14 mouse cellular contexts compared by ENCODE assay signal in the genomic region with DNA sequence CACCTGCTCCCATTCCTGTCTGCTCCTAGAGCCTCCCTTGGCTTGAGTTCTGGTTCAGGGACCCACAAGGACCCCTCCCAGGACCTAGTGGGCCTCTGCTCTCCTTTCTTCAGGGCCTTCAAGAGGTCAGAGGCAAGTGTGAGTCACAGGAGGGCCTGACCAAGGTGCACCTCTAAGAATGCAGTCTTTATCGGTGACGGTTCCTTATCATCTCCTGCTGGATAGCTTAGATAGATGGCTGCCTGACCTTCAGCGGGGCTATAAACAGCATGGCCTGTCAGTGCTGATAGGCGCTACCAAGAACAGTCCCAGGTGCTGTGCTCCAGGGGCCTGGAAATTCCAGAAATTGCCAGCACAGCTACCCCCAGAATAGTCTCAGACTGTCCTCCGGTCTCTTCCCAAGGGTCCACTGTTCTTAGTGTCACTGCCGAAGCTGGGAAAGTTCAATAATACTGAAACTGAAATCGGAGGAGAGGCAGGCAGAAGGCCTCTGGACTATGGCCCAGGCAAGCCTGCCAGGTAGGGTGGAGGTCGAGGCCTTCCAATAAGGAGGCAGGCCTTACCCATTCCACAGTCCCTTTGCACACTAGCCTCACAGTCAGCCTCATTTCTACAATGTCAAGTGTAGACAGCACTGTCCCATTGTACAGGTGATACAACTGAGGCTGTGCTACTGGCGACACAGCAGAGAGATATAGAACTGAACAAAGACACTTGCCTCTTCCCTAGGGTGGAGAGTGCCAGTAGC. TPM values are rescaled to one million over a fixed set of nuclear protein-coding genes. Genes with fewer than 3 reads are reported as not detected.
A peak's percentile ranks its signal among the peaks of the same experiment; 100 is the strongest.
DNase-seq lines count a peak whose midpoint lies in the region; ATAC-seq and TF ChIP-seq lines count a peak whose summit lies in the region.
"Had no signal": no experiment of that assay in that cellular context is flagged by ENCODE, and none has a peak within 500 bp of the region (broad histone marks: within the 10 kb centered on the region; RNA-seq: fewer than 3 reads in every experiment).

No protein-coding gene starts in this region.

- TF ChIP-seq CTCF in kidney, adult 2 months (conservative IDR thresholded peaks at IDR 0.05; ENCODE audit: insufficient read depth, insufficient read length, low read depth, low read length) = no peak
- no peak for TF ChIP-seq CTCF in intestine, postnatal 0 days (IDR thresholded peaks at IDR 0.05; ENCODE audit: low read depth)
- TF ChIP-seq CTCF in stomach, postnatal 0 days (IDR thresholded peaks at IDR 0.05; ENCODE audit: low read depth) = no peak
- TF ChIP-seq CTCF in layer of hippocampus, adult 2 months (conservative IDR thresholded peaks at IDR 0.05) = no peak

- 0 out of 2 replicates have a peak, but pooled peaks cover 7% of the 10 kb centered on the region for H3K4me1 ChIP-seq in kidney, adult 2 months (ENCODE audit: control insufficient read depth, insufficient read depth, low read length)
- H3K4me1 ChIP-seq in kidney, embryonic 15.5 days = peaks cover 13% of the 10 kb centered on the region
- H3K4me1 ChIP-seq in heart, embryonic 12.5 days (replicated peaks) = peaks cover 72% of the 10 kb centered on the region
- H3K4me1 ChIP-seq in intestine, postnatal 0 days (replicated peaks; ENCODE audit: control insufficient read depth, insufficient read depth, low read length) = peaks cover 12% of the 10 kb centered on the region
- no peaks in the 10 kb centered on the region for H3K4me1 ChIP-seq in stomach, postnatal 0 days (replicated peaks; ENCODE audit: control insufficient read depth, insufficient read depth)
- H3K4me1 ChIP-seq: limb, embryonic 12.5 days had no signal

- TF ChIP-seq POLR2A in kidney, adult 2 months (IDR thresholded peaks at IDR 0.05; ENCODE audit: low read depth, low read length) = no peak

- H3K9me3 ChIP-seq in kidney, embryonic 15.5 days (replicated peaks) = no peaks in the 10 kb centered on the region
- H3K9me3 ChIP-seq in heart, embryonic 12.5 days (replicated peaks) = no peaks in the 10 kb centered on the region
- no peaks in the 10 kb centered on the region for H3K9me3 ChIP-seq in intestine, postnatal 0 days (ENCODE audit: control insufficient read depth)
- no peaks in the 10 kb centered on the region for H3K9me3 ChIP-seq in stomach, postnatal 0 days (ENCODE audit: control insufficient read depth, low read length)
- H3K9me3 ChIP-seq: limb, embryonic 12.5 days had no signal

- H3K27me3 ChIP-seq in kidney, adult 2 months (replicated peaks; ENCODE audit: control insufficient read depth, insufficient read depth, low read length) = no peaks in the 10 kb centered on the region
- H3K27me3 ChIP-seq in kidney, embryonic 15.5 days = no peaks in the 10 kb centered on the region
- H3K27me3 ChIP-seq in heart, embryonic 12.5 days (replicated peaks) = no peaks in the 10 kb centered on the region
- H3K27me3 ChIP-seq in intestine, postnatal 0 days (replicated peaks; ENCODE audit: control insufficient read depth, insufficient read depth, low read length) = no peaks in the 10 kb centered on the region
- H3K27me3 ChIP-seq in stomach, postnatal 0 days (ENCODE audit: control insufficient read depth, insufficient read depth, low read length) = no peaks in the 10 kb centered on the region
- H3K27me3 ChIP-seq: CH12.LX; limb, embryonic 12.5 days had no signal

- TF ChIP-seq EP300 in stomach, postnatal 0 days (optimal IDR thresholded peaks at IDR 0.05) = no peak

- WGBS in kidney, adult 2 months = 76% methylated on average over 9 of the region's 9 CpGs
- 84% methylated on average over 9 of the region's 9 CpGs for WGBS in kidney, embryonic 15.5 days
- 31% methylated on average over 9 of the region's 9 CpGs for WGBS in heart, embryonic 12.5 days
- WGBS in intestine, postnatal 0 days = 41% methylated on average over 9 of the region's 9 CpGs
- WGBS in stomach, postnatal 0 days = 70% methylated on average over 9 of the region's 9 CpGs

- no peak overlapping the region for H3K4me3 ChIP-seq in kidney, adult 2 months (ENCODE audit: insufficient read depth, low read depth, low read length)
- H3K4me3 ChIP-seq in kidney, embryonic 15.5 days (replicated peaks) = no peak overlapping the region
- H3K4me3 ChIP-seq in heart, embryonic 12.5 days = peak overlapping the region; percentile 59
- no peak overlapping the region for H3K4me3 ChIP-seq in intestine, postnatal 0 days (ENCODE audit: low read depth, low read length)
- no peak overlapping the region for H3K4me3 ChIP-seq in stomach, postnatal 0 days (ENCODE audit: low read depth, low read length)
- no peak overlapping the region for H3K4me3 ChIP-seq in layer of hippocampus, adult 2 months
- H3K4me3 ChIP-seq: limb, embryonic 12.5 days had no signal

- H3K9ac ChIP-seq in kidney, embryonic 15.5 days = no peak overlapping the region
- peak overlapping the region; percentile 93 for H3K9ac ChIP-seq in heart, embryonic 12.5 days
- H3K9ac ChIP-seq in intestine, postnatal 0 days (ENCODE audit: low read depth, low read length) = no peak overlapping the region
- no peak overlapping the region for H3K9ac ChIP-seq in stomach, postnatal 0 days (ENCODE audit: low read length)
- H3K9ac ChIP-seq: limb, embryonic 12.5 days had no signal

- no peak for ATAC-seq in kidney, embryonic 15.5 days (replicated peaks; ENCODE audit: low FRiP score)
- no peak for ATAC-seq in heart, embryonic 12.5 days (ENCODE audit: insufficient number of reproducible peaks, low FRiP score)
- ATAC-seq in intestine, postnatal 0 days = peak; percentile 74
- ATAC-seq in stomach, postnatal 0 days (ENCODE audit: low FRiP score, low TSS enrichment) = peak; percentile 54

- peak; percentile 47 for DNase-seq in kidney, adult 2 months
- DNase-seq in stomach, postnatal 0 days (ENCODE audit: low spot score) = peak; percentile 32
- no peak for DNase-seq in layer of hippocampus, adult 2 months (ENCODE audit: low spot score in 2 of 2)
- no peak for DNase-seq in left cerebral cortex, adult 9 months (ENCODE audit: low spot score in 2 of 2)

- no peak overlapping the region for H3K4me2 ChIP-seq in kidney, embryonic 15.5 days
- peak overlapping the region; percentile 70 for H3K4me2 ChIP-seq in heart, embryonic 12.5 days
- no peak overlapping the region; the same call in 1 of the 2 replicates for H3K4me2 ChIP-seq in intestine, postnatal 0 days (replicated peaks; ENCODE audit: low read depth)
- H3K4me2 ChIP-seq in stomach, postnatal 0 days (replicated peaks; ENCODE audit: low read depth) = no peak overlapping the region
- H3K4me2 ChIP-seq: limb, embryonic 12.5 days had no signal

- H3K36me3 ChIP-seq in kidney, adult 2 months (ENCODE audit: control insufficient read depth, insufficient read depth, low read length) = no peaks in the 10 kb centered on the region
- H3K36me3 ChIP-seq in kidney, embryonic 15.5 days = no peaks in the 10 kb centered on the region
- H3K36me3 ChIP-seq in heart, embryonic 12.5 days = peaks cover 34% of the 10 kb centered on the region
- H3K36me3 ChIP-seq in intestine, postnatal 0 days (ENCODE audit: control insufficient read depth, insufficient read depth) = no peaks in the 10 kb centered on the region; the same call in 1 of the 2 replicates
- H3K36me3 ChIP-seq in stomach, postnatal 0 days (ENCODE audit: control insufficient read depth, insufficient read depth, low read length) = no peaks in the 10 kb centered on the region
- H3K36me3 ChIP-seq: limb, embryonic 12.5 days had no signal

- no peak overlapping the region for H3K27ac ChIP-seq in kidney, adult 2 months (ENCODE audit: insufficient read depth, low read depth, low read length)
- H3K27ac ChIP-seq in kidney, embryonic 15.5 days = no peak overlapping the region
- peak overlapping the region; percentile 95 for H3K27ac ChIP-seq in heart, embryonic 12.5 days (ENCODE audit: poor library complexity, severe bottlenecking)
- H3K27ac ChIP-seq in intestine, postnatal 0 days (ENCODE audit: low read depth, low read length) = peak overlapping the region; percentile 90
- H3K27ac ChIP-seq in stomach, postnatal 0 days (replicated peaks) = no peak overlapping the region
- no peak overlapping the region for H3K27ac ChIP-seq in layer of hippocampus, adult 2 months
- H3K27ac ChIP-seq: limb, embryonic 12.5 days had no signal

RNA-seq across cellular contexts. Expression of a gene that starts 3.0 kb away (rescaled TPM):
- 1.9 and 26.0 TPM in 2 replicates for polyA plus RNA-seq in kidney, adult 2 months (2012; rRNA removed)
- polyA plus RNA-seq in kidney, embryonic 15.5 days (2015; fragmentation: Nextera tagmentation; extraction: Ambion mirVana) = 3.7 and 7.1 TPM in 2 replicates
- 226 and 239 TPM in 2 replicates for polyA plus RNA-seq in heart, embryonic 12.5 days (2016; fragmentation: Nextera tagmentation; extraction: Ambion mirVana)
- polyA plus RNA-seq in intestine, postnatal 0 days (2015; fragmentation: Nextera tagmentation; extraction: Ambion mirVana) = 15.2 and 16.2 TPM in 2 replicates
- polyA plus RNA-seq in stomach, postnatal 0 days (2015; fragmentation: Nextera tagmentation; extraction: Ambion mirVana) = 1.6 and 1.7 TPM in 2 replicates
- total RNA-seq in layer of hippocampus, adult 2 months (2021) = 1 to 10 TPM; 3.3 to 4.0 TPM
- total RNA-seq: common myeloid progenitor, adult 5-6 weeks; neutrophil, adult 5-6 weeks had no signal

RNA-seq across cellular contexts. Expression of a gene that starts 14.4 kb away (rescaled TPM):
- 0.10 TPM in 1 of 2 replicates, not detected in the other for polyA plus RNA-seq in kidney, adult 2 months (2012; rRNA removed)
- polyA plus RNA-seq in kidney, embryonic 15.5 days (2015; fragmentation: Nextera tagmentation; extraction: Ambion mirVana) = 0.45 and 0.55 TPM in 2 replicates
- 4.3 and 4.9 TPM in 2 replicates for polyA plus RNA-seq in heart, embryonic 12.5 days (2016; fragmentation: Nextera tagmentation; extraction: Ambion mirVana)
- polyA plus RNA-seq in intestine, postnatal 0 days (2015; fragmentation: Nextera tagmentation; extraction: Ambion mirVana) = 0.26 and 0.69 TPM in 2 replicates
- polyA plus RNA-seq in stomach, postnatal 0 days (2015; fragmentation: Nextera tagmentation; extraction: Ambion mirVana) = not detected in 2 replicates
- not detected for total RNA-seq in layer of hippocampus, adult 2 months (2021)
- total RNA-seq: CH12.LX; common myeloid progenitor, adult 5-6 weeks; layer of hippocampus, postnatal 10 days; midbrain, postnatal 0 days; neutrophil, adult 5-6 weeks had no signal
- polyA plus RNA-seq: hindbrain, embryonic 11.5 days had no signal

Comparison
In these comparisons a context has a peak if more than half of its experiments do, and no peak if none do; other contexts are left out.
1. DNase-seq: peak in kidney, adult 2 months (single experiment) and stomach, postnatal 0 days (single experiment); none in layer of hippocampus, adult 2 months (0 of 2) and left cerebral cortex, adult 9 months (0 of 2).
2. H3K27ac ChIP-seq: peak in heart, embryonic 12.5 days (single experiment) and intestine, postnatal 0 days (single experiment); none in kidney, adult 2 months (single experiment), kidney, embryonic 15.5 days (single experiment), stomach, postnatal 0 days (single experiment) and layer of hippocampus, adult 2 months (single experiment).
3. ATAC-seq: peak in intestine, postnatal 0 days (single experiment) and stomach, postnatal 0 days (single experiment); none in kidney, embryonic 15.5 days (single experiment) and heart, embryonic 12.5 days (single experiment).